Mouse (Mus musculus) hindbrain, embryonic 16.5 days (tissue): Measurements from ENCODE around the gene Raver1. TPM values are rescaled to one million over a fixed set of nuclear protein-coding genes. Genes with fewer than 3 reads are reported as not detected.

ENCODE experiments used
- ATAC-seq: fragments of 200-750 bp; cut with Nextera tagmentation; 2 replicates; pipeline ENCODE4 v1.8.0; 2017; ENCODE audit warnings: moderate TSS enrichment, moderate library complexity
- H3K27ac ChIP-seq: fragments of 300-500 bp; sonication (generic); 2 replicates; pipeline ENCODE4 v1.5.1; 2014; ENCODE audit warnings: low read depth, mild to moderate bottlenecking, control low read depth, low read length, moderate library complexity
- H3K27me3 ChIP-seq: fragments of 300-500 bp; sonication (generic); replicated peaks from 2 replicates; pipeline ENCODE4 v1.6.1; 2014; ENCODE audit warnings: low read length; ENCODE audit not compliant: control insufficient read depth, insufficient read depth
- H3K36me3 ChIP-seq: fragments of 300-500 bp; sonication (generic); 2 replicates; pipeline ENCODE4 v1.6.1; 2014; ENCODE audit warnings: mild to moderate bottlenecking, low read length, moderate library complexity, mixed read lengths; ENCODE audit not compliant: control insufficient read depth, insufficient read depth
- H3K4me1 ChIP-seq: fragments of 300-500 bp; sonication (generic); 2 replicates; pipeline ENCODE4 v1.6.1; 2014; ENCODE audit warnings: low read depth, low read length; ENCODE audit not compliant: control insufficient read depth, insufficient read depth
- H3K4me2 ChIP-seq: fragments of 300-500 bp; sonication (generic); 2 replicates; pipeline ENCODE4 v1.6.1; 2014; ENCODE audit warnings: mild to moderate bottlenecking, low read length, control low read depth, moderate library complexity
- H3K4me3 ChIP-seq: fragments of 300-500 bp; sonication (generic); 2 replicates; pipeline ENCODE4 v1.5.1; 2014; ENCODE audit warnings: mild to moderate bottlenecking, low read length, control low read depth, moderate library complexity
- H3K9ac ChIP-seq: fragments of 300-500 bp; sonication (generic); 2 replicates; pipeline ENCODE4 v1.6.1; 2014; ENCODE audit warnings: low read depth, mild to moderate bottlenecking, control low read depth, low read length, moderate library complexity
- H3K9me3 ChIP-seq: fragments of 300-500 bp; sonication (generic); 2 replicates; pipeline ENCODE4 v1.6.1; 2014; ENCODE audit warnings: mild to moderate bottlenecking, low read length, moderate library complexity; ENCODE audit not compliant: control insufficient read depth
- WGBS: fragments of 180-500 bp; shearing (Covaris S2); extraction: QIAGEN DNeasy Blood & Tissue Kit; methylation state at CpG from one replicate; pipeline ENCODE4 v1.1.7; 2014; 5-methylcytosine and 5-hydroxymethylcytosine counted together
- polyA plus RNA-seq: library from polyadenylated mRNA; unstranded; fragments of >200 nt; fragmentation: Nextera tagmentation; extraction: Ambion mirVana; gene quantifications from 2 replicates; pipeline ENCODE4 v1.2.1, GENCODE M21; 2015

Raver1 gene
- polyA plus RNA-seq, 1 experiment from 2014 or later: 25.9 TPM

DNA sequence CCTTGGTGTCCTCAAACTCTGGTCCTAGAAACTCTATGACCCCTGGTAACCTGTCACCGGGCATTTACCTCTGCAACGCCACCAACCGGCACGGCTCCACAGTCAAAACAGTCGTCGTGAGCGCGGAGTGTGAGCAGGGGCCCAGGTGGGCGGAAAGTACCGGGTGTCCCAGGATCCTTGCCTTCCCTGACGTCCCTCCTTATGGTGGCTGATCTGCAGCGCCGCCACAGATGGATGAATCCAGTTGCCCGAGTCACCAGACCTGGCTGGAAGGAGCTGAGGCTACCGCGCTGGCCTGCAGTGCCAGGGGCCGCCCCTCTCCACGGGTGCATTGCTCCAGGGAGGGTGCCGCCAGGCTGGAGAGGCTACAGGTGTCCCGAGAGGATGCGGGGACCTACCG, 55.1 kb downstream of the Raver1 start:
- H3K27me3 ChIP-seq: peaks cover 55% of the 10 kb centered on the region
- peak overlapping the region; percentile 79 for H3K9ac ChIP-seq
- no peaks in the 10 kb centered on the region for H3K9me3 ChIP-seq
- WGBS: under 1% methylated on average over 22 of the region's 22 CpGs
- peak overlapping the region; percentile 82 for H3K4me2 ChIP-seq
- H3K27ac ChIP-seq: no peak overlapping the region
- peak overlapping the region; percentile 54 for H3K4me3 ChIP-seq
- H3K36me3 ChIP-seq: no peaks in the 10 kb centered on the region
- ATAC-seq: no peak
- peaks cover 40% of the 10 kb centered on the region for H3K4me1 ChIP-seq

- no peak overlapping the region for H3K27ac ChIP-seq
- no peak overlapping the region for H3K4me3 ChIP-seq
- H3K36me3 ChIP-seq: no peaks in the 10 kb centered on the region
- H3K9ac ChIP-seq: no peak overlapping the region
- H3K27me3 ChIP-seq: peaks cover 55% of the 10 kb centered on the region
- H3K9me3 ChIP-seq: no peaks in the 10 kb centered on the region
- H3K4me1 ChIP-seq: peaks cover 41% of the 10 kb centered on the region
- H3K4me2 ChIP-seq: peak overlapping the region; percentile 82
- ATAC-seq: no peak
- 8% methylated on average over 20 of the region's 20 CpGs for WGBS
Observed at GRCm38 (mm10) chr9:21036161-21036560, 55.6 kb downstream of the Raver1 start.

GRCm38 (mm10) chr9:21035586-21035985, 56.2 kb downstream of the Raver1 start:
- no peaks in the 10 kb centered on the region for H3K36me3 ChIP-seq
- H3K9ac ChIP-seq: no peak overlapping the region; the same call in 1 of the 2 replicates
- peak overlapping the region; percentile 18; the same call in 1 of the 2 replicates for H3K4me3 ChIP-seq
- no peak overlapping the region for H3K27ac ChIP-seq
- 20% methylated on average over 9 of the region's 9 CpGs for WGBS
- peaks cover 46% of the 10 kb centered on the region for H3K4me1 ChIP-seq
- ATAC-seq: no peak
- H3K9me3 ChIP-seq: no peaks in the 10 kb centered on the region
- peaks cover 55% of the 10 kb centered on the region for H3K27me3 ChIP-seq
- H3K4me2 ChIP-seq: peak overlapping the region; percentile 35; the same call in 1 of the 2 replicates

DNA sequence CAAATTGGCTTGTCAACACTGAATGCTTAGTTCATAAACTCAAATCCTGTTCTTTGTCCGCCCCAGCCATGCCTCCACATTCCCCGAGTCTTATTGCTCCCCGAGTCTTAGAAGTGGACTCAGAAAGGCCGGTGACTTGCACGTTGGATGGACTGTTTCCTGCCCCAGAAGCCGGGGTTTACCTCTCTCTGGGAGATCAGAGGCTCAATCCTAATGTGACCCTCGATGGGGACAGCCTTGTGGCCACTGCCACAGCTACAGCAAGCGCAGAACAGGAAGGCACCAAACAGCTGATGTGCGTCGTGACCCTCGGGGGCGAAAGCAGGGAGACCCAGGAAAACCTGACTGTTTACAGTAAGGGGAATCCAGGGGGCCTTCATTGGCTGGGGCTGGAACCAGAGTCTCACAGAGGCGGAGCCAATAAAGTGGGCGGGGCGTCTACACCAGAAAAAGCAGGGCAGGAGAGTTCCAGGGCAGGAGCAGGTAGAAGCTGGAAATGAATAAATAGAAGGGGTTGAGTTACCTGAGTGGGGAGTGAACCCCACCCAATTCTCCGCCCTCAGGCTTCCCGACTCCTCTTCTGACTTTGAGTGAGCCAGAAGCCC, 57.2 kb downstream of the Raver1 start:
- 5% methylated on average over 17 of the region's 17 CpGs for WGBS
- Histone ChIP-seq H3K9me3 (no peaks in the 10 kb centered on the region), H3K4me3 (no peak overlapping the region), H3K36me3 (no peaks in the 10 kb centered on the region), H3K27me3 (peaks cover 57% of the 10 kb centered on the region), H3K27ac (no peak overlapping the region), H3K9ac (no peak overlapping the region), H3K4me2 (peak overlapping the region; percentile 35; the same call in 1 of the 2 replicates), H3K4me1 (peaks cover 54% of the 10 kb centered on the region)
- ATAC-seq: no peak

- ATAC-seq: no peak
Observed at GRCm38 (mm10) chr9:21033136-21033535, 58.7 kb downstream of the Raver1 start.

GRCm38 (mm10) chr9:21032491-21032890, 59.3 kb downstream of the Raver1 start:
- Histone ChIP-seq H3K4me3 (peak overlapping the region; percentile 60), H3K9me3 (no peaks in the 10 kb centered on the region), H3K4me2 (peak overlapping the region; percentile 98), H3K36me3 (no peaks in the 10 kb centered on the region), H3K27me3 (peaks cover 59% of the 10 kb centered on the region), H3K9ac (peak overlapping the region; percentile 74), H3K27ac (no peak overlapping the region), H3K4me1 (peaks cover 55% of the 10 kb centered on the region)
- WGBS: 2% methylated on average over 7 of the region's 7 CpGs
- no peak for ATAC-seq

More at GRCm38 (mm10) chr9:21033136-21033535, 58.7 kb downstream of the Raver1 start:
- Histone ChIP-seq H3K27ac (no peak overlapping the region), H3K9ac (no peak overlapping the region), H3K4me2 (peak overlapping the region; percentile 98), H3K4me1 (peaks cover 59% of the 10 kb centered on the region), H3K4me3 (peak overlapping the region; percentile 60), H3K9me3 (no peaks in the 10 kb centered on the region), H3K36me3 (no peaks in the 10 kb centered on the region), H3K27me3 (peaks cover 59% of the 10 kb centered on the region)
- under 1% methylated on average over 32 of the region's 34 CpGs for WGBS

- H3K27ac ChIP-seq: peak within 1 kb of the TSS; percentile 41; the same call in 1 of the 2 replicates
- H3K4me2 ChIP-seq: peak within 1 kb of the TSS; percentile 98
- H3K9me3 ChIP-seq: no peaks in the 10 kb centered on the region
- WGBS: under 1% methylated on average over 35 of the region's 35 CpGs
- H3K27me3 ChIP-seq: peaks cover 56% of the 10 kb centered on the region
- H3K4me1 ChIP-seq: peaks cover 50% of the 10 kb centered on the region
- H3K4me3 ChIP-seq: peak within 1 kb of the TSS; percentile 60
- H3K36me3 ChIP-seq: no peaks in the 10 kb centered on the region
- H3K9ac ChIP-seq: peak within 1 kb of the TSS; percentile 74
- peak; percentile 35 for ATAC-seq
Observed at GRCm38 (mm10) chr9:21031896-21032351, 59.9 kb downstream of the Raver1 start, which contains the start of gene Icam5. Gene Icam5 (plus strand): TSS chr9:21032073.

- H3K27ac ChIP-seq: peak overlapping the region; percentile 41; the same call in 1 of the 2 replicates
Observed at GRCm38 (mm10) chr9:21031251-21031895, 60.4 kb downstream of the Raver1 start.

DNA sequence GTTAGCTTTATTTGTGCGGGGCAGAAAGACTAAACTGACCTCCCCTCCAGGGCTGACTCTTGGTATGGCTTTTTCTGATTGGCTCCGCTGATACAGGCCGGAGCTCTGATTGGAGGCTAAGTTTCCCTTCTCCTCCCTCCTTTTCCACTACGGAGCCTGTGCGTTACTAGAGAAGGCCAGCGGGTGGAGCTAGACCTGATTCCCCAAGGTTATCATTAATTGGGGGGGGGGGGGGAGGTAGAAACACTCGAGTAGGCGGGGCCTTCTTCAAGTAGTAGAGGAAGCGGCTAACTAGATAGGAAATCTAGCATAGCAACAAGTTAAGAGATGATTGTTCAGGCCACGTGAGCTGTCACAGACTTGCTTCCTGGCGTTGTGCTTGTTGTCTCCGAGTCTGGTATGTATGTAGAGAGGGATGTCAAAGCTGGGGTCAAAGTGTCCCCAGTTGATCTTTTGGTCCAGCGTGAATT, 61.0 kb downstream of the Raver1 start:
- under 1% methylated on average over 13 of the region's 13 CpGs for WGBS
- peak overlapping the region; percentile 98 for H3K4me2 ChIP-seq
- peak overlapping the region; percentile 60 for H3K4me3 ChIP-seq
- peaks cover 45% of the 10 kb centered on the region for H3K27me3 ChIP-seq
- H3K4me1 ChIP-seq: peaks cover 45% of the 10 kb centered on the region
- peak; percentile 63 for ATAC-seq
- H3K9me3 ChIP-seq: no peaks in the 10 kb centered on the region
- H3K36me3 ChIP-seq: no peaks in the 10 kb centered on the region
- no peak overlapping the region for H3K27ac ChIP-seq
- H3K9ac ChIP-seq: no peak overlapping the region

More at GRCm38 (mm10) chr9:21031251-21031895, 60.4 kb downstream of the Raver1 start:
- Histone ChIP-seq H3K9ac (peak overlapping the region; percentile 74), H3K9me3 (no peaks in the 10 kb centered on the region), H3K36me3 (no peaks in the 10 kb centered on the region), H3K4me2 (peak overlapping the region; percentile 98), H3K4me3 (peak overlapping the region; percentile 60), H3K27me3 (peaks cover 50% of the 10 kb centered on the region), H3K4me1 (peaks cover 45% of the 10 kb centered on the region)
- 0% methylated on average over 36 of the region's 36 CpGs for WGBS
- peak; percentile 73 for ATAC-seq
